Mouse (Mus musculus): Measurements from ENCODE around the gene Stom. TPM values are rescaled to one million over a fixed set of nuclear protein-coding genes. Genes with fewer than 3 reads are reported as not detected.

The Stom gene
- polyA plus RNA-seq (2015; fragmentation: Illumina TruSeq; extraction: RNeasy Lipid Tissue Mini Kit (QIAGEN cat#74804); ENCODE audit: insufficient read depth, low replicate concordance): 71.3 TPM

DNA sequence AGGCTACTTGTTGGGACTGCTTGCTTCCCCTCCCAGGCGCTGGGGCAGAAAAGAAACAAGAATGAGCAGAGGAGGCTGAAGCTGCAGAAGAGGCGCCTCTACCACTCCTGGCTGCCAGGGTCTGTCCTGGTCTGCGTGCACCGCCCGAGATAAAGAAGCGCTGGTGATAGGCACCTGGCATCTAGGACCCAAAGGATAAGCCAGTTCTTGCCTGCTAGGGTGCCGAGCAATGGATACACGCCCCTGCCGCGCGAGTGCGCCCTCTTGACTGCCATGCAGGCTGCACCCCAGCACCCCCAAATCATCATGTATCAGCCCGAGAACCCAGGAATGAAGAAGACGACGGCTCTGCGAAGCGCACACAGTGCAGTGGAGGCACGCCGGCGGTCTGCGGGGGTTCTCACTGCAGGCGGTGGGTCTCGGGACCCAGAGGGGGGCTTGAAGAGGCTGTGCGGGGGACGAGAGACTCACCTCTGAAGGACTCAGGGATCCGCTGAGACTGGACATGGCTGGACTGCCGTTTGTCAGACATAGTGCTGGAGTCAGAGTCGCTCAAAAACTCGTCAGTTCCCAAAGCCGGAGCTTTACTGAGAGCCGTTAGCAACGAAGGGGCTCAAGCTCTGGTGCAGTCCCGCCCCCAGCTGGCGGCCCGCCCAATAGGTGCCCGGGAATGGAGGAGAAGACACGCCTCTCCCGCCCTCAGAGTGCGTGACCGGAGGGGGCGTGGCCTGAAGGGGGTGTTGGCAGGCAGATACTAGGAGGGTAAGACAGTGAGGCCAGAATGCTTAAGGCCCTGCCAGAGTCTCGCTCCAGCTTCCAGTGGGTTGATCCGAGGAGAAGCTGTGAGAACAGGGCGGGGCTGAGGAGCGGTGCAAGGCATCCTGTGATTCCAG is at the start of gene Stom:
Stom (minus strand) TSS at position 589 of the 893 bp plus-strand sequence.

DNA sequence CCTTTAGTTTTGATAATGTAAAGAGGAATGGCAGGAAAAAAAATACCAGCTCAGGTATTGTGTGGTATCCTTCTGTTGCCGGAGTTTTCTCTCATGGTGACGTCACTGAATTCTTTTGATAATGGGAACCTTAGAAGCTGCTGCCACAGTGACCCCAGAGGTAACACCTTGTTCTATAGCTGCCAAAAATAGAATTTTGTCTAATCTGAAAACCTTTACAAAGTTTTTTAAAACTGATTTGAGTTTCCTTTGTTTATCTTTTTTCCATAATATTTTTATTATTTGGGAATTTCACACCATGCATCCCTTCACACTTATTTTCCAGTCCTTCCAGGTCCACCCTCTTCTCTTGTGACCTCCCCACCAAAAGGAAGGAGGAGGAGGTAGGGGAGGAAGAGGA is 30.9 kb upstream of the Stom start, which contains the start of gene 4930568D16Rik:
4930568D16Rik (minus strand) TSS at position 101 of the 400 bp plus-strand sequence.

Other genes starting within 250 kb of the Stom start
- gene AI182371, start 235.4 kb downstream of the Stom start, polyA plus RNA-seq (2015; fragmentation: Illumina TruSeq; extraction: RNeasy Lipid Tissue Mini Kit (QIAGEN cat#74804); ENCODE audit: insufficient read depth, low replicate concordance): 2.3 TPM
- gene Cntrl, start 227.5 kb downstream of the Stom start, polyA plus RNA-seq (2015; fragmentation: Illumina TruSeq; extraction: RNeasy Lipid Tissue Mini Kit (QIAGEN cat#74804); ENCODE audit: insufficient read depth, low replicate concordance): 166 TPM
- gene Rab14, start 135.9 kb downstream of the Stom start, polyA plus RNA-seq (2015; fragmentation: Illumina TruSeq; extraction: RNeasy Lipid Tissue Mini Kit (QIAGEN cat#74804); ENCODE audit: insufficient read depth, low replicate concordance): 217 TPM
- gene Gsn, start 80.6 kb downstream of the Stom start, polyA plus RNA-seq (2015; fragmentation: Illumina TruSeq; extraction: RNeasy Lipid Tissue Mini Kit (QIAGEN cat#74804); ENCODE audit: insufficient read depth, low replicate concordance): 108 TPM
- gene 4930568D16Rik, start 30.8 kb upstream of the Stom start, polyA plus RNA-seq (2015; fragmentation: Illumina TruSeq; extraction: RNeasy Lipid Tissue Mini Kit (QIAGEN cat#74804); ENCODE audit: insufficient read depth, low replicate concordance): not detected
- gene 4930402F06Rik, start 60.2 kb upstream of the Stom start, polyA plus RNA-seq (2015; fragmentation: Illumina TruSeq; extraction: RNeasy Lipid Tissue Mini Kit (QIAGEN cat#74804); ENCODE audit: insufficient read depth, low replicate concordance): not detected
- gene Ggta1, start 126.3 kb upstream of the Stom start, polyA plus RNA-seq (2015; fragmentation: Illumina TruSeq; extraction: RNeasy Lipid Tissue Mini Kit (QIAGEN cat#74804); ENCODE audit: insufficient read depth, low replicate concordance): 85.8 TPM
- gene Dab2ip, start 221.3 kb upstream of the Stom start, polyA plus RNA-seq (2015; fragmentation: Illumina TruSeq; extraction: RNeasy Lipid Tissue Mini Kit (QIAGEN cat#74804); ENCODE audit: insufficient read depth, low replicate concordance): 5.3 TPM

All from spleen, adult 10 weeks (tissue).